Mouse (Mus musculus): ENCODE data around the gene Cstf3. TPM values are rescaled to one million over a fixed set of nuclear protein-coding genes. Genes with fewer than 3 reads are reported as not detected.

Cstf3 gene
- total RNA-seq, 2 experiments from 2014 or later, result 33.4 to 53.1 TPM

GRCm38 (mm10) chr2:104699659-104700058 lies 109.3 kb downstream of the Cstf3 start:
- no peak for DNase-seq (ENCODE audit: low spot score in 2 of 2)
- intact Hi-C loops (cut with DNase I), result no loop called here

GRCm38 (mm10) chr2:104703158-104703557 lies 112.8 kb downstream of the Cstf3 start:
- DNase-seq (ENCODE audit: low spot score in 2 of 2), result no peak
- intact Hi-C loops (cut with DNase I), result no loop called here

GRCm38 (mm10) chr2:104704355-104704754 lies 114.0 kb downstream of the Cstf3 start:
- intact Hi-C loops (cut with DNase I), result no loop called here
- DNase-seq (ENCODE audit: low spot score in 2 of 2), result no peak

DNA sequence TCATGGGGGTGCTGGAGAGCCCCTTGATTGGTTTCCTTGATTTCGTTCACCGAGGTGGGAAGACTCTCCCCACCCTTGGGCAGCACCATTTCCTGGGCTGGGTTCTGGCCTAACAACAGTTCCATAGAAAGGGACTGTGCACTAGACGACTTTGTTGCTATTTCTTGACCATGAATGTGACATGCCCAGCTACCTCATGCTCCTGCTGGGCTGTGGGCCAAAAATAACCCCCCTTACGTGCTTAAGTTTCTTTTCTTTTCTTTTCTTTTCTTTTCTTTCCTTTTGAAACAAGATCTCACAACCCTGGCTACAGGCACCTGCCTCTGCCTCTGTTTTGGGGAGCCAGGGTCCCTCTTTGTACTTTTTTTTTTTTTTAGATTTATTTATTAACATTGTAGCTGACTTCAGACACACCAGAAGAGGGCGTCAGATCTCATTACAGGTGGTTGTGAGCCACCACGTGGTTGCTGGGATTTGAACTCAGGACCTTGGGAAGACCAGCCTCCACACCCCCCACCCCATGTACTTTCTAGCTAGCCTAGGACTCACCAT lies 119.5 kb downstream of the Cstf3 start:
- intact Hi-C loops (cut with DNase I), result no loop called here
- no peak for DNase-seq (ENCODE audit: low spot score in 2 of 2)

- DNase-seq (ENCODE audit: low spot score in 2 of 2), result no peak
- intact Hi-C loops (cut with DNase I), result no loop called here
Measured at GRCm38 (mm10) chr2:104710670-104711370, 120.5 kb downstream of the Cstf3 start.

DNA sequence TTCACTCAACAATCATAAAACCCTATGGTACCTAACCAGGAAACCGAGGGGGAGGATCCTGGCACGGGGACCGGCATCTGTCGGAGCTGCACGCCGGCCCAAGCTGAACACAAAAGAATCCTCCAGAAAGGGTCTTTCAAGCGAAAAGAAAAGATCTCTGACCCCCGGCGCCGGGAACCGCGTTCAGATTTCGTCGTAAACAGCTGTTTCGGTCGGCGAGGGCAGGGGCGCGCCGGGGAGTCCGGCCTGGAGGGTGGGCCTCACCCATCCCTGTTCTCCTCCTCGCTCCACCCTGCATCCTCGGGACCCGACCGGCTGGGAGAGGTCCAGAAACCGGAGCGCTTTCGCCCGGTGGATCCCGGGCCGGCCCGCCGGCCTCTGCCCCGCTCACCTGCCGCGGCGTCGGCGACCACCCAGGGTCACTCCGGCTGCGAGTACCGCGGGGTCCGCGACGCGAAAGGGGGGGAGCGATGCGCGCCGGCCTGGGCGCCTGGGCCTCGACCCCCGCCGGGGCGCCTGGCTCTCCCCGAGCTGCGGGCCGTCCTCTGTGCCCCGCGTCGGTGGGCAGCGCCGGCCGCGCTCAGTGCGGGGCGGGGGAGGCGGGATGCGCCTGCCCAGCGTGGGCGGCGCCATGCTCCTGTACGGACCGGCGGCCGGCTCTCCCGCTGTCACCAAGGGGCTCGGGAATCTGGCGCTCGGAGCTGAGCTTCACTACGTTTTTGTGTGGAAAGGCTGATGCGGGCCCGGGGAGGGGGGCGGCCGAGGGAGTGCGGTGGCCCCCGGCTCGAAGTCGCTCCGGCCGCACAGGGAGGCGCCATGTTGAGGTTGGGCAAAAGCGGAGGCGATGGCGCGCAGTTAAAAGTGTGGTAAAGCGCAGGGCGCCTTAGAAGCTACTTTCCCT lies 121.5 kb downstream of the Cstf3 start, which contains the start of gene Tcp11l1:
Gene Tcp11l1 (minus strand): TSS at position 585 of the 901 bp plus-strand sequence.
- intact Hi-C loops (cut with DNase I), result no loop called here
- peak; percentile 81 to 82 for DNase-seq (ENCODE audit: low spot score in 2 of 2)

DNA sequence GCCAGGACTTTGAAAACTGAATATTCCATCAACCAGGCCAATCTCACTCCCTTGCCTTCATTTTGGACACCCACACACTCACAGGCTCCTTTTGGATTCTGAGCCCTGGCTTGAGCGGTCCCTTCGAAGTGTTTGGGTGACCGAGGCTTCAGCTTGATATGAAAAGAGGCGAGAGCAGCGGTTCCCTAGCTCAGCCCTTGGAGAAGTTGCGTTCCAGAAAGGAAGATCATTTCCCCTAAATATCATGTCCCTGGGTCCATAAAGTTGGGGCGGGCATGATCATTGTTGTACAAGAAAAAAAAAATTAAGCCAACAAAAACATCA lies 122.1 kb downstream of the Cstf3 start:
- intact Hi-C loops (cut with DNase I), result no loop called here
- no peak for DNase-seq (ENCODE audit: low spot score in 2 of 2)

- DNase-seq (ENCODE audit: low spot score in 2 of 2), result no peak
Measured at GRCm38 (mm10) chr2:104714254-104714691, 124.0 kb downstream of the Cstf3 start.

More at GRCm38 (mm10) chr2:104714254-104714691, 124.0 kb downstream of the Cstf3 start:
- intact Hi-C loops (cut with DNase I), result no loop called here

Other genes with a start within 250 kb of the Cstf3 start
- 100 to 1,000 TPM; 120 to 121 TPM for gene D430041D05Rik, start 179.5 kb upstream of the Cstf3 start, total RNA-seq (2021)
- gene Hipk3, start 96.1 kb upstream of the Cstf3 start, total RNA-seq (2021), result 10 to 100 TPM; 88.0 to 94.2 TPM
- gene Tcp11l1, start 121.6 kb downstream of the Cstf3 start, total RNA-seq (2021), result 10 to 100 TPM; 38.5 to 40.7 TPM
- not detected for gene Pin1rt1, start 125.9 kb downstream of the Cstf3 start, total RNA-seq (2021)
- gene Depdc7, start 152.4 kb downstream of the Cstf3 start, total RNA-seq (2021), result 1 to 10 TPM in 1 of 2 experiments, under 1 TPM in 1; 0.96 to 1.7 TPM
- gene Qser1, start 226.2 kb downstream of the Cstf3 start, total RNA-seq (2021), result 10 to 100 TPM in 1 of 2 experiments, 1 to 10 TPM in 1; 8.6 to 10.5 TPM